Mouse (Mus musculus) layer of hippocampus, adult 9-10 months (tissue): ENCODE data around the gene Sdhaf3.

Source experiments
- DNase-seq: peaks from one replicate; pipeline ENCODE4 v3.0.0; 2022; ENCODE audit warnings: low spot score

Sdhaf3 gene

GRCm38 (mm10) chr6:7068782-7069181 is 113.0 kb downstream of the Sdhaf3 start:
- no peak for DNase-seq

- DNase-seq = no peak
These were observed 113.7 kb downstream of the Sdhaf3 start for GRCm38 (mm10) chr6:7069463-7069862.

- DNase-seq = no peak
These were observed 126.2 kb downstream of the Sdhaf3 start for GRCm38 (mm10) chr6:7082054-7082453.

GRCm38 (mm10) chr6:7082467-7083259 is 126.9 kb downstream of the Sdhaf3 start:
- no peak for DNase-seq

- DNase-seq = no peak
These were observed 127.9 kb downstream of the Sdhaf3 start for GRCm38 (mm10) chr6:7083661-7084060.

GRCm38 (mm10) chr6:7084370-7084769 is 128.6 kb downstream of the Sdhaf3 start:
- DNase-seq = no peak

- DNase-seq = no peak
These were observed 129.7 kb downstream of the Sdhaf3 start for GRCm38 (mm10) chr6:7085506-7085905.

- DNase-seq = no peak
These were observed 136.3 kb downstream of the Sdhaf3 start for GRCm38 (mm10) chr6:7092094-7092493.
